Mouse (Mus musculus): ENCODE measurements around the gene Wnt5a. TPM values are rescaled to one million over a fixed set of nuclear protein-coding genes. Genes with fewer than 3 reads are reported as not detected.

Wnt5a gene
- polyA plus RNA-seq, 1 experiment from 2014 or later, result 18.2 TPM

DNA sequence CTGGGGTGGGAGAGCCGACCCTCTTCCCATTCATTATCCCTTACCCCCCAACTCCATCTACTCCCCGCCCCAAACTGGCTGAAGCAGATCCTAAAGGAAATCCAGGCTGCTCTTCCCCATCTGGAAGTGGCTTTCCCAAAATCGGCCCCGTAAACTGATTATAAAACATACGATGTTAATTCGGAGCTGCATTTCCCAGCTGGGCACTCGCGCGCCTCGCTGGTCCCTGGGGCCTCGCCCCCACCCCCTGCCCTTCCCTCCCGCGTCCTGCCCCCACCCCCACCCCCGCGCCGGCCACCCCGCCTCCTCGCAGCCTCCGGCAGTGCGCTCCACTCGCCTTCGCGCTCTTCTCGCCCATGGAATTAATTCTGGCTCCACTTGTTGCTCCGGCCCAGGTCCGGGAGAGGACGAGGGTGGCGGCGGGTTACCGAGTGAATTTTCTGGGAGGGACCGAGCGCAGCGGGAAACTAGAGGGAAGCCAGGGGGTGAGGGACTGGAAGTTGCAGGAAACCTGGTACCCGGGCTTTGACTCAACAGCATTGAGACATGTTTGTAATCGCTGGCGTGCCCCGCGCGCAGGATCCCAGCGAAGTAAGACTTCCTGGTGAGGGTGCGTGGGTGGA is 6.6 kb downstream of the Wnt5a start:
- ATAC-seq (ENCODE audit: borderline replicate concordance, extremely low read depth, low FRiP score, low TSS enrichment), result no peak
- Histone ChIP-seq H3K4me1 (peaks cover 31% of the 10 kb centered on the region), H3K9me3 (no peaks in the 10 kb centered on the region), H3K36me3 (no peaks in the 10 kb centered on the region), H3K4me3 (peak overlapping the region; percentile 69), H3K27ac (no peak overlapping the region), H3K9ac (peak overlapping the region; percentile 28; the same call in 1 of the 2 replicates), H3K27me3 (peaks cover 74% of the 10 kb centered on the region), H3K4me2 (peak overlapping the region; percentile 82)
- under 1% methylated on average over 40 of the region's 41 CpGs for WGBS

- no peak overlapping the region for H3K4me3 ChIP-seq
- peaks cover 31% of the 10 kb centered on the region for H3K4me1 ChIP-seq
- 89% methylated on average over 5 of the region's 5 CpGs for WGBS
- no peak for ATAC-seq (ENCODE audit: borderline replicate concordance, extremely low read depth, low FRiP score, low TSS enrichment)
- H3K27me3 ChIP-seq, result peaks cover 70% of the 10 kb centered on the region
- H3K27ac ChIP-seq, result no peak overlapping the region
- no peak overlapping the region for H3K9ac ChIP-seq
- H3K36me3 ChIP-seq, result no peaks in the 10 kb centered on the region
- no peaks in the 10 kb centered on the region for H3K9me3 ChIP-seq
- no peak overlapping the region for H3K4me2 ChIP-seq
These were observed 8.4 kb downstream of the Wnt5a start for GRCm38 (mm10) chr14:28512805-28513590.

GRCm38 (mm10) chr14:28514171-28514570 is 9.6 kb downstream of the Wnt5a start:
- ATAC-seq (ENCODE audit: borderline replicate concordance, extremely low read depth, low FRiP score, low TSS enrichment), result no peak
- 63% methylated on average over 2 of the region's 2 CpGs for WGBS
- Histone ChIP-seq H3K4me2 (no peak overlapping the region), H3K9ac (no peak overlapping the region), H3K27ac (no peak overlapping the region), H3K4me1 (peaks cover 25% of the 10 kb centered on the region), H3K27me3 (peaks cover 59% of the 10 kb centered on the region), H3K4me3 (no peak overlapping the region), H3K36me3 (no peaks in the 10 kb centered on the region), H3K9me3 (no peaks in the 10 kb centered on the region)

DNA sequence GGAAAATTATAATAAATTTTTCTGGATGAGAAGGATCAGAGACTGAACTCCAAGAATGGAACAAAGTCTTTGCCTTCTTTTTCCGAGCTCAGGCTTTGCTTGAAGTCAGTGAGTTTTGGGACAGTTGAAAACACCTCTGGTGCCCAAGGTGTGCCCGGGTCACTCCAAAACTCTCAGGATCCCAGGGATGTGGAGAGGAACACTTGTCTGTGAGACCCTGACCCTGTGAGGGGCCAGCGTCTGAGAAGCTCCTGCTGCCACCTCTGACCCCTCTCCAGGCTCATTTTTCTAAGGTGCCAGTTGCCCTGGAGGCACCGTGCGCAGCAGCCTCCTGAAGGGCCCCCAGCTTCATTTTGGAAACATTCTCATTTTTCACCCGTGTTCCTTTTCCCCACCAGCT is 10.8 kb downstream of the Wnt5a start:
- Histone ChIP-seq H3K27ac (no peak overlapping the region), H3K27me3 (peaks cover 48% of the 10 kb centered on the region), H3K4me3 (no peak overlapping the region), H3K4me2 (no peak overlapping the region), H3K36me3 (no peaks in the 10 kb centered on the region), H3K9me3 (no peaks in the 10 kb centered on the region), H3K9ac (no peak overlapping the region), H3K4me1 (peaks cover 13% of the 10 kb centered on the region)
- no peak for ATAC-seq (ENCODE audit: borderline replicate concordance, extremely low read depth, low FRiP score, low TSS enrichment)
- WGBS, result 51% methylated on average over 6 of the region's 6 CpGs

GRCm38 (mm10) chr14:28517631-28518560 is 13.3 kb downstream of the Wnt5a start:
- Histone ChIP-seq H3K27ac (no peak overlapping the region), H3K27me3 (peaks cover 23% of the 10 kb centered on the region), H3K4me1 (no peaks in the 10 kb centered on the region), H3K4me2 (no peak overlapping the region), H3K9me3 (no peaks in the 10 kb centered on the region), H3K4me3 (no peak overlapping the region), H3K36me3 (no peaks in the 10 kb centered on the region), H3K9ac (no peak overlapping the region)
- ATAC-seq (ENCODE audit: borderline replicate concordance, extremely low read depth, low FRiP score, low TSS enrichment), result no peak
- 75% methylated on average over 39 of the region's 39 CpGs for WGBS

DNA sequence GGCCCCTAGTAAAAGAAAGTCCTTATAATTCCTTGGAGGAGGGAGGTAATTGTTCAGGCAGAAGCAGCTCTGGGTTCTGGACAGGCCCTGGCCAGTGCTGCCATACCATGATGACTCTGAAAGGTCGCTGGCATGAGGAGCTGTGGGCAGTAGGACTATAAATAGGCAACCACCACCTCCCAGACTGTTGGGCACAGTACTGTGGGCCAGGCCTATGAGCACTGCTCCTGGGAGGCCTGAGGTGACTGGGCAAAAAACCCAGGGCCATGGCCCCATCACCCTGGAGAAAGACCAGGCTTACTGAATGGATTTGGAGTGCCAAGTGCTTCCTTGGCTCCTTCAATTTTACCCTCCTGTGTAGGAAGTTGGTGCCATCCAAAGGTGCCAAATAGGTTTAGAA is 16.6 kb downstream of the Wnt5a start:
- no peak overlapping the region for H3K27ac ChIP-seq
- WGBS, result 76% methylated on average over 1 of the region's 1 CpGs
- H3K36me3 ChIP-seq, result 0 out of 2 replicates have a peak, but pooled peaks cover 3% of the 10 kb centered on the region
- no peak overlapping the region for H3K4me2 ChIP-seq
- no peak for ATAC-seq (ENCODE audit: borderline replicate concordance, extremely low read depth, low FRiP score, low TSS enrichment)
- H3K4me1 ChIP-seq, result no peaks in the 10 kb centered on the region
- no peak overlapping the region for H3K4me3 ChIP-seq
- no peaks in the 10 kb centered on the region; the same call in 1 of the 2 replicates for H3K27me3 ChIP-seq
- no peaks in the 10 kb centered on the region for H3K9me3 ChIP-seq
- no peak overlapping the region for H3K9ac ChIP-seq

GRCm38 (mm10) chr14:28522611-28523010 is 18.1 kb downstream of the Wnt5a start:
- H3K36me3 ChIP-seq, result 0 out of 2 replicates have a peak, but pooled peaks cover 3% of the 10 kb centered on the region
- WGBS, result 78% methylated on average over 21 of the region's 21 CpGs
- no peaks in the 10 kb centered on the region for H3K9me3 ChIP-seq

GRCm38 (mm10) chr14:28525566-28525965 is 21.0 kb downstream of the Wnt5a start:
- H3K4me2 ChIP-seq, result no peak overlapping the region
- no peaks in the 10 kb centered on the region for H3K4me1 ChIP-seq
- no peaks in the 10 kb centered on the region for H3K9me3 ChIP-seq
- H3K36me3 ChIP-seq, result 0 out of 2 replicates have a peak, but pooled peaks cover 3% of the 10 kb centered on the region
- WGBS, result 56% methylated on average over 1 of the region's 1 CpGs
- H3K4me3 ChIP-seq, result no peak overlapping the region
- no peak overlapping the region for H3K9ac ChIP-seq
- ATAC-seq (ENCODE audit: borderline replicate concordance, extremely low read depth, low FRiP score, low TSS enrichment), result no peak
- H3K27ac ChIP-seq, result no peak overlapping the region
- no peaks in the 10 kb centered on the region for H3K27me3 ChIP-seq

More at GRCm38 (mm10) chr14:28522611-28523010, 18.1 kb downstream of the Wnt5a start:
- H3K4me3 ChIP-seq, result no peak overlapping the region
- no peaks in the 10 kb centered on the region for H3K4me1 ChIP-seq
- H3K4me2 ChIP-seq, result no peak overlapping the region
- H3K27ac ChIP-seq, result no peak overlapping the region
- H3K27me3 ChIP-seq, result no peaks in the 10 kb centered on the region
- no peak for ATAC-seq (ENCODE audit: borderline replicate concordance, extremely low read depth, low FRiP score, low TSS enrichment)
- no peak overlapping the region for H3K9ac ChIP-seq

DNA sequence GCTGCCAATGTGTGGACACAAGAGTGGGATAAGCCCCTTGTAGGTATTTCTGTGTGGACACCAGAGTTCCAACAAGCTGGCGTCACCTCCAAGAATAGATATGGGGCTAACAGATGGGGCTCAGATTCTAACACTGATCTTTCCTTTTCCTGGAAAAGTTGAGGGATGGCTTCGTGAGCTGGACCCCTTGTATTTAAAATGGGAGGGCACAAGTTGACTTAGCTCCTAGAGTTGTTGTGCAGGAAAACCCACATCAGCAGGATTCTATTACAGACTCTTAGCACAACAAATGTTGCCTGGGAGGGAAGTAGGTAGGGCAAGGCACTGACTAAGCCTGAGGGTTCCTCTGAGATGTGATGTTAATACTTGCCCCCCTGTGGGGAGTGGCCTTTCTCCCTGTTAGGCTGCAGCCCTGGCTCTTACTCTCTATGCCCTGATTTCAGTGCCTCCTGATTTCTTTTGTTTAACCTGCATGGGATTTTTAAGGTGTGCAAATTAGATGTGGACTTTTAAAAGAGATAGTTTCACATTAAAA is 23.7 kb downstream of the Wnt5a start:
- ATAC-seq (ENCODE audit: borderline replicate concordance, extremely low read depth, low FRiP score, low TSS enrichment), result no peak
- Histone ChIP-seq H3K4me3 (no peak overlapping the region), H3K4me2 (no peak overlapping the region), H3K27me3 (no peaks in the 10 kb centered on the region), H3K27ac (no peak overlapping the region), H3K9ac (no peak overlapping the region), H3K36me3 (0 out of 2 replicates have a peak, but pooled peaks cover 3% of the 10 kb centered on the region), H3K4me1 (0 out of 2 replicates have a peak, but pooled peaks cover 3% of the 10 kb centered on the region), H3K9me3 (no peaks in the 10 kb centered on the region)
- 73% methylated on average over 2 of the region's 2 CpGs for WGBS

- WGBS, result 6% methylated on average over 1 of the region's 1 CpGs
These were observed 27.0 kb downstream of the Wnt5a start for GRCm38 (mm10) chr14:28531531-28531930.

GRCm38 (mm10) chr14:28532943-28533342 is 28.4 kb downstream of the Wnt5a start:
- ATAC-seq (ENCODE audit: borderline replicate concordance, extremely low read depth, low FRiP score, low TSS enrichment), result no peak
- Histone ChIP-seq H3K4me2 (no peak overlapping the region; the same call in 1 of the 2 replicates), H3K27me3 (no peaks in the 10 kb centered on the region), H3K9me3 (no peaks in the 10 kb centered on the region), H3K9ac (no peak overlapping the region), H3K36me3 (no peaks in the 10 kb centered on the region), H3K4me3 (no peak overlapping the region), H3K4me1 (0 out of 2 replicates have a peak, but pooled peaks cover 3% of the 10 kb centered on the region), H3K27ac (no peak overlapping the region)
- WGBS, result 78% methylated on average over 11 of the region's 11 CpGs

More at GRCm38 (mm10) chr14:28531531-28531930, 27.0 kb downstream of the Wnt5a start:
- Histone ChIP-seq H3K9me3 (no peaks in the 10 kb centered on the region), H3K4me2 (no peak overlapping the region), H3K9ac (no peak overlapping the region), H3K4me3 (no peak overlapping the region), H3K4me1 (0 out of 2 replicates have a peak, but pooled peaks cover 3% of the 10 kb centered on the region), H3K36me3 (no peaks in the 10 kb centered on the region), H3K27me3 (no peaks in the 10 kb centered on the region), H3K27ac (no peak overlapping the region)
- no peak for ATAC-seq (ENCODE audit: borderline replicate concordance, extremely low read depth, low FRiP score, low TSS enrichment)

Measured in lung, embryonic 15.5 days (tissue).